Mouse (Mus musculus) bone marrow, adult 2 months (tissue): ENCODE results near the gene Gpr146.

Experiments
- CTCF ChIP-seq: fragments of 200-500 bp; IDR thresholded peaks from 2 replicates; pipeline ENCODE4 v1.5.1; 2011; ENCODE audit warnings: low read length, control low read depth; ENCODE audit not compliant: control insufficient read depth, insufficient read depth
- POLR2A ChIP-seq: fragments of 200-500 bp; IDR thresholded peaks from 2 replicates; pipeline ENCODE4 v1.6.1; 2011; ENCODE audit warnings: low read depth, mild to moderate bottlenecking, control low read depth, low read length, borderline replicate concordance; ENCODE audit not compliant: control insufficient read depth

DNA sequence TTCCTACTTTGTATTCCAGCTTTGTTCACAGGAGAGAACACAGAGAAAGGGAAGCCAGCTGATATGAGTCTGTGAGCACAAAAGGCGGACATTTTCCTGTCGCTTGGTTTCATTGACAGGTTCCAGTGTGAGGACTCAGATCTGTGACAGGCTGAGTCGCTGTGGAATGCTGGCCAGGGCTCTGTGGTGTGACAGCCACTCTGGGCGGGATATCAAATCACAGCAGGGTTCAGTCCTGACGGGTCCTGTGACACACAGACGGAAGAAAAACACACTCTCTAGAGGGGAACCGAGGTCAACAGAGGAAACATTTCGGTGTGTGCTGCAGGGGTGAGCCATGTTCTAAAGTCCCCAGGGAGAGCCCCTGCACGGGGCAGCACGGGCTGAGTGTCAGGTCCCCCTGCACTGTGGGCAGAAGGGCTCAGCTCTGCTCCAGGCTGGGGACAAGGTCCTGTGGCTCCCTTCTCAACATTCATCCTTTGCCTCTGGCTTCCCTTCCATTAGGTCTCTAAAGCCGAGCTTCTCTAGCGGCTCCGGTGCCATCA lies 39.6 kb upstream of the Gpr146 start:
- TF ChIP-seq CTCF (no peak), POLR2A (no peak)
